Mouse (Mus musculus) thymus, postnatal 0 days (tissue): Measurements from ENCODE around the gene Ank2. TPM values are rescaled to one million over a fixed set of nuclear protein-coding genes. Genes with fewer than 3 reads are reported as not detected.

ENCODE experiments used
- DNase-seq: peaks from one replicate; pipeline ENCODE4 v3.0.0-alpha.2; 2015; ENCODE audit warnings: low spot score
- polyA plus RNA-seq: library from polyadenylated mRNA; unstranded; fragments of >200 nt; fragmentation: Nextera tagmentation; extraction: Ambion mirVana; gene quantifications from 2 replicates; pipeline ENCODE4 v1.2.1, GENCODE M21; 2015

Gene Ank2
- polyA plus RNA-seq, 1 experiment from 2014 or later, result 1.3 TPM

DNA sequence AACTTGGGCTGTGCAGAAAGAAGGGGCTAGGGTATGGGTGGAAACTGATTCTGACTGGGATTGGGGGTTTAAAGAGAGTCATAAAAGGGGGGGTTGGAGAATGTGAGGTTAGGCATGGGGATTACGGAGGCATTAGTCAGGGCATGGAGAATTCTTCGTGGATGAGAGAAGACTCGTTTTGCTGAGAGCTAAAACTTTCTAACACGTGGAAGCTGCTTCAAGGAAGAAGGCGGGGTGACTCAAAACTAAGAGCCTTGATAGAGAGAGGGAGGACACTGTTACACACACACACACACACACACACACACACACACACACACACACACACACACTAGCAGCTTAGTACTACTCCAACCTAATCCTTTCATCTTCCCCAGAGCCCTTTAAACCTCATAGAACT lies 463.0 kb downstream of the Ank2 start:
- DNase-seq, result no peak

DNA sequence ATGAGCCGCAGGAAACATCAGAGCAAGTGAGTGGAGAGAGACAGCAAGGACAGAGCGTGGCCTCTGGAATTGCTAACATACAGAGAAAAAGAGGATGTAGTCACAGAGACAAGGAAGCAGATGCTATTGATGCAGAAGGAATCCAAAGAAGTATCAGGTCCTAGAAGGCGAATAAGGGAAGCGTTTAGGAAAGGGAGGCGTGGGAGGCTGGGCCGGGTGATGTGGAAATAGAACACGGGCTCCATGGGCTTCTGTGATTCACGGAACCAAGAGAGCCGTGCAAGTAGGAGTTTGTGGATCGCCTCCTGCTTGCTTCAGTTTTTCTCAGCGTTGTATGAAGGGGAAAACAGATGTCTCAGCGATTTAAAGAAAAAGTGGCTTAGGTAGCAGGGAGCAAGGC lies 463.6 kb downstream of the Ank2 start:
- DNase-seq, result no peak

- DNase-seq, result no peak
Observed at GRCm38 (mm10) chr3:127034983-127035382, 464.2 kb downstream of the Ank2 start.

GRCm38 (mm10) chr3:127023992-127024391 lies 475.2 kb downstream of the Ank2 start:
- DNase-seq, result no peak

DNA sequence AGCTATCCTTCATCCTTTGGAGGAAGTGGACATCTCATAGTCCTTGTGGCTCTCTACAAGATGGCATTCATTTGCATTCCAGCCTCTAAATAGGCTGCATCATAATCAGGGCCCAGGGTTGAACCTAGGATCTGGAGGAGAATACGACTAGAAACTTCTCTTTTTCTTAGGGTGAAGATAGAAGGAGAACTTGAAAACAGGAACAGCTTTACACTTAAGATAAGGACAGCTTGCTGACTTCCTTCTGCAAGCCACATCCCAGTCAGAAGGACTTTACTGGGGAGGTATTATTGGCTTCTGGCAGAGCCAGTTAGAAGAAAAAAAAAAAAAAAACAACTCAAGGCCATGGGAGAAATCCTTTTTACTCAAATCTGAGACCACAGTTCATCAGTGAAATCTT lies 479.0 kb downstream of the Ank2 start:
- no peak for DNase-seq

DNA sequence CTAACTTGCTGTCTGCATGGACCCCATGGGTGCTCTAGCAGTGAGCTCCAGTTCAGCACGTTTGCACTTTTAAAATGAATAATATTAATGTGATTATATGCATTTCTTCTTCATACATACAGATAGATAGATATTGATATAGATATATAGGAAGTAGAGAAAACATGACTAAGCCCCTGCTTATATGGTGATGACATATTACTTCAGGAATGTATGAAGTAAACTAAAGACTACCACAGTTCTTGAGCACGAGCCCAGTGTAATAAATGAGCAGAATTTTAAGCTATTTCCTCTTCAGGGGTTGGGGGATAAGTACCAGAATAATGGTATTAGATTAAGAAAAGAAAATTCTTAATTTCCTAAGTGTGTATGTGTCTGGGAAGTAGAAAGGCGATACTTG lies 479.4 kb downstream of the Ank2 start:
- no peak for DNase-seq

DNA sequence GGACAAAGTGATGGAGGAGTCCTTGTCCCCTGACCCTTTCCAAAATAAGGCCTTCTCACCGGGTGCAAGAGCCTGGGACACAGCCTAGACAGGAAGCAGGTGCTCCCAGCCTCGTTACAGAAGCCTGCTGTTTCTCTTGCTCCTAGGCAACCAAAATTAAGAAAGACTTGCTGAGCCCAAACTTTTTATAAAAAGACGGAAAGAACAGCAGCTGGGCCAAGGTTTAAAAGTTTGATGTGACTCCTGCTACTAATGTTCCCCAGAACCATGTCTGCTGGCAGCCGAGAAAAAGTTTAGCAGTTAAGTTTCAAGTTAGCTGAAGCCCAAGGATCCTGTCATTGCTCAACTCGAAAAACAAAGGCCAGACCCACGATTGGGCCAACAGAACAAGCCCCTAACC lies 480.0 kb downstream of the Ank2 start:
- no peak for DNase-seq

DNA sequence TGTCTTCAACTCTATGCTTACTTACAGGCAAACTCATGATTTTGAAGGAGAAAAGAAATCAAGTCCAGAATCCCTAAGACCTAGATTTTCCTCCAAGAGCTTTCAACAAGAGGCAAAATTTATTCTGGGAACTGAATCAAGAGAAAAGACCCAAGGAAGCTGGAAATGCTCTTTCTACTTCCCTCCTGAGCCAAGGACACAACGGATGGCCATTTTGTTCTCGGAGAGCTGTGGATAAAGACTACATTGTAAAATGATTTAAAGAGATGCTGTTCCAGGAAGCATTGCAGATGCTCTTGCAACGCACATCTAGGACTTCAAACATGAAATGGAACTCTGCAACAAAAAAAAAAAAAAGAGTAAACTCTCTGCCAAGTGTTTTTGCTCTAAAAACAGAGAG lies 481.6 kb downstream of the Ank2 start:
- DNase-seq, result no peak

- no peak for DNase-seq
Observed at GRCm38 (mm10) chr3:127015596-127015995, 483.6 kb downstream of the Ank2 start.

- DNase-seq, result no peak
Observed at GRCm38 (mm10) chr3:127015175-127015574, 484.0 kb downstream of the Ank2 start.

DNA sequence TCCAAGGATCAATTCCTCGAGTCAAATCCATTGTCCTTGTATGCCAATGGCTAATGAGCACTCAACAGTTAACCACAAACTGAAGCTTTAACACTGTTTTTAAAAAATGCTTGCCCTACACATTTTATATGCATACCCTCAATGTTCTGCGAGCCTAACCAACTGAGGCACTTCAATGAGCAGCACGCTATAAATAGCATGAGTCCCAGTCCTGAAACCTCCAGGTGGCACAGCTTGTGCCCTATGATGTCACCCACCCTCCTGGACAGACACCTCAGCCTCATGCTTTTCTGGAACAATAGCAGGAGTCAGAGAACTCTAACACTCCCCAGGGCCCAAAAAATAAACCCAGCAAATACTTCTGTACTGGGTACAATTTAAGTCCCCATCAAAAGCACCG lies 485.2 kb downstream of the Ank2 start:
- DNase-seq, result no peak

- peak; percentile 37 for DNase-seq
Observed at GRCm38 (mm10) chr3:127012525-127012924, 486.6 kb downstream of the Ank2 start.

DNA sequence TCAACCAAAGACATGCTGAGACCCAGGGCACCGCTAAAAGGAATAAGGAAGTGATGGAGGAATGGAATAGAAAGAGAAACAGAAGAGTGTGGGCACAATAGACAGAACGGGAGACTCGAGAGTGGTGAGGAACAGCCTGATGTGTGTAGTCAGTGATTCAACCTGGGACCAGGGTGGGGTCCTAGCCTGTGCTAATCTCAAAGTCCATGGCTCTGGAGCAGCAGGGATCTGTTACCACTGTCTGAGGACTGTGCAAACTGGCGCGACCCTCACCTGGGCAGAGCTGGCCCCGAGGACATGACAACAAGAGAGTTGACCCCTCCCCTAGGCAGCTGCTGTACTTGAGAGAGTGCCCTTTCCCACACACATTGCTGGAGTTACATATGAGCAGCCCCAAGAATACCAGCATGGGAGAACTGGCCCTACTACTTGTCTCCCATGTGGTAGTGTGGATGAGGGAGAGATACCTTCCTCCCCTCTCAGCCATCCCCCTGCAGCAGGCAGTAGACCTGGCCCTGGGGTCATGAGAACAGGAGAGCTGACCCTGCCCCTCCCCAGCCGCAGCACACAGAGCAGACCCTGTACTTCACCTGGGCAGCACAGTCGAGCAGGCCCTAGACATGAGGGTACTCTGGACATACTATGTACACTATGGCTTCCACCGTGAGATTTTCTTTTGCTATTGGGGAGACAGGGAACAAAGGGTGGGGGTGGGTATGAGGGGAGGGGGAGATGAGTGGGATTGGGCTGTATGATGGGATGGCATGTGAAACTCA lies 493.1 kb downstream of the Ank2 start:
- no peak for DNase-seq

- DNase-seq, result no peak
Observed at GRCm38 (mm10) chr3:127004860-127005633, 494.1 kb downstream of the Ank2 start.

DNA sequence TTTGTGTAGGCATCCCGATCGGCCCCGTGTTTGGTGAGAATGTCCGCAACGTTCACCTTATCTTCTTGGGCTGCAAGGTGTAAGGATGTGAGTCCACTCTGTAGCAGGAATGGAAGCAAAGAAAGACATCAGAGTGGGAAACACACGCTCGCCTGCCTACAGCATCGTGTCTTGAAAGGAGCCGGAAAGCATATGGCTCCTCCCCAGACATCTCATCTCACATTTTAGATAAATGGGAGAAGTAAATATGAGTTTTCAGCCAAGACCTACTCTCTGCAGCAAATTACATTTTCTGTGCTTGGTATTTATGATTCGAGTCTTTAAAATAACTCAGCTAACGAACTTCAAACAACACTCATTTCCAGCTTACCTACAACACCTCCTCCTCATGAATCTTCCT lies 495.2 kb downstream of the Ank2 start:
- DNase-seq, result no peak

GRCm38 (mm10) chr3:126998742-126999112 lies 500.4 kb downstream of the Ank2 start:
- no peak for DNase-seq

DNA sequence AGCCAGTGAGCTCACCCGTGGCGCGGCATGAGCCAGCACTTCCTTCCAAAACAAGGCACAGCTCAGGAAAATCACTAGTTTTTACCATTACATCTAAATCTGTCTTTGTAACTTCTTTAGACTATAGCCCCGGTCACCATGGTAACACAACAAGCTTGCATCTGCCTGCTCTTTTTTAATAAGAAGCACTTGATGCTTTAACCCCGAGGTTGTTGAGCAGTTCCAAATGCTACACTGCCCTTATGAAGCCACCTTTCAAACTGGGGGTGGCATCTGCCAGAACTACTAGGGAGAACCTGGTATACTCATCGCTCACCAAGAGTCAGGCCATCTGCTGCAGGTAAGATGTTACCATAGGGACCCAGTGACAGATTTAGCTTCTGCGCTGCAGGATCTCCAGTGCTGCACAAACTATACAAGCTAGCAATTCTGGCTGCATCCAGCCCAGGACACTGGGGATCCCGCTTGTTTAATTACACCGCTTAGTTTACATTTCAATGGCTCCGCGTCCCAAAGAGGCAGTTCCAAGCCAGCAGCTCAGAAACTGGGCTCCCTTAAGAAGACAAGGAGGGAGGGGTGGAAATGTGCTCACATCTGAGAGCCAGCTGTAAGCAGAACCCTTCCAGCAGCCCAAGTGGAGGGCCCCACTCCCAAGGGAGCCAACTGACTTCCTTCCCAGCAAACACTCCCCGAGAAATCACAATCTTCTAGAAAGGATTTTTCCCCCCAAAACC lies 501.0 kb downstream of the Ank2 start:
- no peak for DNase-seq

DNA sequence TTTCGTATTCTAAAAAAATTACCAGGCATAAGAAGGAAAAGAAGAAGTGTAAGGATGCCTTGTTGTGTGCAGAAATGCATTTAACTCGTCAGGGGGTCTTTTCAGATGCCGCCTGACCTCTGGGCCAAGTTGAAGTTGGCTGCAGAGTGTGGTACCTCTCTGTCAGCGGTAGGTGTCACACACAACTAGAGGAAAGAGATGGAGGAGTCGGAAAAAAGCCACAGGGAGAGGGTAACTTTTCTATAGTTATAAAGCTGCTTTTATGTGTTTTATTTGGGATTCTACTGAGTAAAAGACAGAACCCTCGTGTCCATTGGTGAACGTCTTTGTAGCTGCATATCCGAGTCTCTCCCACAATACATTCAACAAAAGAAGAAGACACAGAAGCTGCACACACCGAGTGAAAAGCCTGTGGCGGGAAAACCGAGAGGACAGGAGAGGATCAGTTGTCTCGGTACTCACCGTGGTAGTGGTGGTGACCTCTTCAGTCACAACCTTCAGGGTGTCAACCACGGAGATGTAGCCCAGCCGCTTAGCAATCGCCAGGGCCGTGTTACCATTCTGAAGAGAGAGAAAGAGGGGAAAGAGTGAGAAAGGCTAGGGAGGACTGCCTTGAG lies 501.7 kb downstream of the Ank2 start:
- no peak for DNase-seq

GRCm38 (mm10) chr3:126996721-126997120 lies 502.4 kb downstream of the Ank2 start:
- DNase-seq, result no peak

DNA sequence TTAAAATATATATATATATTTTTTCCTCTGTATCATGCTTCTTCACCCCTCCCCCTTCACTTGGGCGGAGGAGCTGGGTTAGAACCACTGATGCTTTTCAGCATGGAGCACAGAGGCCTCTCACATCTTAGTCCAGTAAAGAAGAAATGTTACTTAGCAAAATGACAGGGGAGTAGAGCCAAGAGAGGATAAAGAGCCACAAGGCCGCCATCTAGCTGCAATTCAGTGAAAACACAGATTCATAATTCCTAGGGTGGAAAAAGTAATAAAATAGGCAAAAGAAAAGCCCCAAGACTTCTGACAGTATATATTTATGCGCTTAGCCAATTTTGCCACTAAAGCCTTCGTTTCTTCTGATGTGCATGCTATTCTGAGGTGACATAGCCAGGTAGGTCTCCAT lies 503.2 kb downstream of the Ank2 start:
- no peak for DNase-seq

GRCm38 (mm10) chr3:126994149-126994548 lies 505.0 kb downstream of the Ank2 start:
- no peak for DNase-seq

DNA sequence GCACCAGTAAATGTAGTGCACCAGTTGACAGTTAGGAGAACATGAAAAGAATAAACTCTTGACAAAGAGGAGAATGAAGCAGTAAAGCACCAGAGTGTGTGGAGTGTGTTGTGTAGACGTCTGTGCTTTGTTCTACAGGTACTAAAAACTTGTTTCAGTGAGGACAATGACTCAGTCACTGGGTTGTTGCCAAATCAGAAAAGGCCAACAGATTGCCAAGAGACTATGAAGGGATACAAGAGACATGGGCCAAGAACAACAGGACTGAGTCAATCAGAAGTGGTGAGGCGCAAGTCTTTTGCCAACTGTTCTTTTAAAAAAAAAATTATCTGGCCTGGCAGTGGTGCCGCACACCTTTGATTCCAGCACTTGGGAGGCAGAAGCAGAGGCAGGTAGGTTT lies 509.2 kb downstream of the Ank2 start:
- DNase-seq, result no peak
